ENCODE assay signal across 8 mouse cellular contexts in genomic region chr8:116755557-116755956, GRCm38 (mm10). TPM values are rescaled to one million over a fixed set of nuclear protein-coding genes. Genes with fewer than 3 reads are reported as not detected.
DNase-seq lines count a peak whose midpoint lies in the region; ATAC-seq and TF ChIP-seq lines count a peak whose summit lies in the region.

No protein-coding gene starts in this region.

- no peak overlapping the region for H3K9ac ChIP-seq in kidney, embryonic 15.5 days
- no peak overlapping the region for H3K9ac ChIP-seq in liver, embryonic 14.5 days (replicated peaks)

- H3K36me3 ChIP-seq in kidney, embryonic 15.5 days, result no peaks in the 10 kb centered on the region
- H3K36me3 ChIP-seq in embryonic facial prominence, embryonic 10.5 days (replicated peaks), result no peaks in the 10 kb centered on the region
- H3K36me3 ChIP-seq in liver, embryonic 14.5 days (replicated peaks; ENCODE audit: control insufficient read depth, insufficient read depth, low read depth), result no peaks in the 10 kb centered on the region

- H3K27ac ChIP-seq in kidney, embryonic 15.5 days, result no peak overlapping the region
- H3K27ac ChIP-seq in embryonic facial prominence, embryonic 10.5 days (replicated peaks), result no peak overlapping the region
- H3K27ac ChIP-seq in liver, embryonic 14.5 days, result no peak overlapping the region

- no peaks in the 10 kb centered on the region for H3K4me1 ChIP-seq in kidney, embryonic 15.5 days
- H3K4me1 ChIP-seq in embryonic facial prominence, embryonic 10.5 days, result no peaks in the 10 kb centered on the region
- H3K4me1 ChIP-seq in liver, embryonic 14.5 days (replicated peaks; ENCODE audit: control insufficient read depth in 2 of 2, insufficient read depth in 2 of 2, low read length in 1 of 2), result no peaks in the 10 kb centered on the region

- in situ Hi-C loops in Patski (cut with MboI; ENCODE audit: low pct_unique_long_range_greater_than_20kb), result loop anchor here (5.0 kb wide), 1 partner anchor 278 kb away; no protein-coding TSS in a partner anchor

- no peak for ATAC-seq in kidney, embryonic 15.5 days (replicated peaks; ENCODE audit: low FRiP score)
- no peak for ATAC-seq in Patski
- no peak for ATAC-seq in liver, embryonic 14.5 days (ENCODE audit: insufficient read depth)

- peak; percentile 90 for TF ChIP-seq CTCF in Patski (IDR thresholded peaks at IDR 0.05)
- TF ChIP-seq CTCF in liver, embryonic 14.5 days (IDR thresholded peaks at IDR 0.05; ENCODE audit: low read depth), result peak; percentile 61

- no peak for TF ChIP-seq EP300 in liver, embryonic 14.5 days (IDR thresholded peaks at IDR 0.05; ENCODE audit: low read depth)

- peak; percentile 64 for DNase-seq in kidney, adult 18-20 months
- peak; percentile 53 for DNase-seq in CD4-positive helper T cell, adult 2 months (ENCODE audit: low read depth, low spot score)
- no peak for DNase-seq in Patski (ENCODE audit: low read depth, low spot score)
- DNase-seq in embryonic facial prominence, embryonic 10.5 days (ENCODE audit: low spot score), result peak; percentile 42
- no peak for DNase-seq in liver, embryonic 14.5 days (ENCODE audit: low read depth in 3 of 3, low spot score in 3 of 3)
- DNase-seq in thymus, postnatal 0 days (ENCODE audit: low spot score), result peak; percentile 57
- no peak for DNase-seq in layer of hippocampus, adult 9-10 months (ENCODE audit: low spot score)

- no peaks in the 10 kb centered on the region for H3K27me3 ChIP-seq in kidney, embryonic 15.5 days
- H3K27me3 ChIP-seq in Patski, result peaks cover 14% of the 10 kb centered on the region
- H3K27me3 ChIP-seq in embryonic facial prominence, embryonic 10.5 days (replicated peaks; ENCODE audit: low read depth, poor library complexity, severe bottlenecking), result no peaks in the 10 kb centered on the region
- H3K27me3 ChIP-seq in liver, embryonic 14.5 days (ENCODE audit: control insufficient read depth, insufficient read depth, low read length), result no peaks in the 10 kb centered on the region

- POLR2A ChIA-PET in Patski (lab: Charles Lee), result no interaction called here

- WGBS in kidney, embryonic 15.5 days, result 6% methylated on average over 4 of the region's 4 CpGs
- 7% methylated on average over 4 of the region's 4 CpGs for WGBS in embryonic facial prominence, embryonic 10.5 days
- 4% methylated on average over 4 of the region's 4 CpGs for WGBS in liver, embryonic 14.5 days (ENCODE audit: insufficient replicate concordance)

- no peak overlapping the region for H3K4me2 ChIP-seq in kidney, embryonic 15.5 days
- H3K4me2 ChIP-seq in liver, embryonic 14.5 days (ENCODE audit: low read depth), result no peak overlapping the region

- CTCF ChIA-PET in Patski (lab: Charles Lee), result interaction anchor here (1.1 to 1.2 kb wide), 3 partner anchors 21 to 275 kb away, joined by 3 read pairs; no protein-coding TSS in a partner anchor

- no peaks in the 10 kb centered on the region for H3K9me3 ChIP-seq in kidney, embryonic 15.5 days (replicated peaks)
- H3K9me3 ChIP-seq in embryonic facial prominence, embryonic 10.5 days, result no peaks in the 10 kb centered on the region
- H3K9me3 ChIP-seq in liver, embryonic 14.5 days (ENCODE audit: control insufficient read depth, low read length), result no peaks in the 10 kb centered on the region

- H3K4me3 ChIP-seq in kidney, embryonic 15.5 days (replicated peaks), result no peak overlapping the region
- H3K4me3 ChIP-seq in embryonic facial prominence, embryonic 10.5 days, result no peak overlapping the region
- H3K4me3 ChIP-seq in liver, embryonic 14.5 days (ENCODE audit: insufficient read depth in 1 of 2, low read depth in 2 of 2, low read length in 2 of 2), result no peak overlapping the region

RNA-seq across cellular contexts. Expression of gene Cdyl2, which starts 22.8 kb away (rescaled TPM):
- 8.4 and 9.3 TPM in 2 replicates for polyA plus RNA-seq in kidney, embryonic 15.5 days (2015; fragmentation: Nextera tagmentation; extraction: Ambion mirVana)
- polyA plus RNA-seq in Patski (2021), result 2.1 TPM
- polyA plus RNA-seq in embryonic facial prominence, embryonic 10.5 days (2016; fragmentation: Nextera tagmentation; extraction: Ambion mirVana), result 5.8 and 7.7 TPM in 2 replicates
- 0.55 and 0.77 TPM in 2 replicates for polyA plus RNA-seq in liver, embryonic 14.5 days (2012; rRNA removed)
- 1.5 and 2.2 TPM in 2 replicates for polyA plus RNA-seq in liver, embryonic 14.5 days (2014; fragmentation: Nextera tagmentation; extraction: Ambion mirVana)
- 17.7 and 18.6 TPM in 2 replicates for polyA plus RNA-seq in thymus, postnatal 0 days (2015; fragmentation: Nextera tagmentation; extraction: Ambion mirVana)

Comparison
In these comparisons a context has a peak if more than half of its experiments do, and no peak if none do; other contexts are left out.
1. DNase-seq: peak in kidney, adult 18-20 months (single experiment), CD4-positive helper T cell, adult 2 months (single experiment), embryonic facial prominence, embryonic 10.5 days (single experiment) and thymus, postnatal 0 days (single experiment); none in Patski (single experiment), liver, embryonic 14.5 days (0 of 3) and layer of hippocampus, adult 9-10 months (single experiment).